Mouse (Mus musculus) Muller cell, postnatal 12 days (primary cell): Measurements from ENCODE around the gene Tmsb10.

Experiments used
- DNase-seq: peaks from one replicate; pipeline ENCODE4 v3.0.0-alpha.2; 2015; ENCODE audit errors: inconsistent ontology term

Gene Tmsb10

GRCm38 (mm10) chr6:72958662-72959071 lies at the start of gene Tmsb10:
Gene Tmsb10 (minus strand): TSS chr6:72958748.
- peak; percentile 26 for DNase-seq

GRCm38 (mm10) chr6:73003601-73004000 lies 45.1 kb upstream of the Tmsb10 start:
- DNase-seq: no peak

GRCm38 (mm10) chr6:73002391-73002790 lies 43.8 kb upstream of the Tmsb10 start:
- DNase-seq: no peak

- DNase-seq: no peak
Measured at GRCm38 (mm10) chr6:72998809-72999208, 40.3 kb upstream of the Tmsb10 start.

- no peak for DNase-seq
Measured at GRCm38 (mm10) chr6:72993688-72994082, 35.1 kb upstream of the Tmsb10 start.

- no peak for DNase-seq
Measured at GRCm38 (mm10) chr6:72993054-72993687, 34.6 kb upstream of the Tmsb10 start.

- no peak for DNase-seq
Measured at GRCm38 (mm10) chr6:72990206-72990605, 31.7 kb upstream of the Tmsb10 start.

- peak; percentile 89 for DNase-seq
Measured at GRCm38 (mm10) chr6:72989028-72989736, 30.6 kb upstream of the Tmsb10 start.

- DNase-seq: peak; percentile 67
Measured at GRCm38 (mm10) chr6:72982506-72982905, 24.0 kb upstream of the Tmsb10 start.

GRCm38 (mm10) chr6:72981851-72982250 lies 23.3 kb upstream of the Tmsb10 start:
- no peak for DNase-seq

GRCm38 (mm10) chr6:72981124-72981651 lies 22.6 kb upstream of the Tmsb10 start:
- DNase-seq: peak; percentile 81

- peak; percentile 54 for DNase-seq
Measured at GRCm38 (mm10) chr6:72976866-72977265, 18.3 kb upstream of the Tmsb10 start.

GRCm38 (mm10) chr6:72971074-72971473 lies 12.5 kb upstream of the Tmsb10 start:
- DNase-seq: no peak

GRCm38 (mm10) chr6:72969787-72970186 lies 11.2 kb upstream of the Tmsb10 start:
- DNase-seq: no peak

- no peak for DNase-seq
Measured at GRCm38 (mm10) chr6:72965199-72965598, 6.7 kb upstream of the Tmsb10 start.

GRCm38 (mm10) chr6:72962281-72962741 lies 3.8 kb upstream of the Tmsb10 start:
- DNase-seq: no peak

- DNase-seq: no peak
Measured at GRCm38 (mm10) chr6:72961603-72962002, 3.1 kb upstream of the Tmsb10 start.

GRCm38 (mm10) chr6:72960675-72961074 lies 2.1 kb upstream of the Tmsb10 start:
- no peak for DNase-seq

GRCm38 (mm10) chr6:72959175-72959574 lies 627 bp upstream of the Tmsb10 start:
- DNase-seq: no peak

GRCm38 (mm10) chr6:72957676-72958641 lies 589 bp downstream of the Tmsb10 start:
- DNase-seq: peak; percentile 91

GRCm38 (mm10) chr6:72957093-72957435 lies 1.5 kb downstream of the Tmsb10 start:
- no peak for DNase-seq
